Mouse (Mus musculus) mesoderm, embryonic 11.5 days (tissue): ENCODE measurements at regions not wholly inside any gene's neighbourhood (a gene's known extent, or its start where the extent isn't known, plus 50 kb on each side); places are given as distances from the start of the nearest gene placed in this dataset.
"Not testable (repeated sequence)": the region's sequence is repeated elsewhere in the genome, so short reads cannot be mapped to it uniquely, and the experiment has no call there.

Experiments
- DNase-seq: peaks from one replicate; pipeline ENCODE4 v3.0.0-alpha.2; 2012; ENCODE audit warnings: low read depth, low spot score

GRCm38 (mm10) chr17:4874459-4874858 is 119.7 kb upstream of the Arid1b start:
- no peak for DNase-seq

GRCm38 (mm10) chr17:4875086-4876046 is 118.8 kb upstream of the Arid1b start:
- no peak for DNase-seq

GRCm38 (mm10) chr17:4876431-4876830 is 117.7 kb upstream of the Arid1b start:
- DNase-seq = no peak

- no peak for DNase-seq
Measured at GRCm38 (mm10) chr17:4881473-4881872, 112.7 kb upstream of the Arid1b start.

GRCm38 (mm10) chr17:4884083-4884482 is 110.0 kb upstream of the Arid1b start:
- DNase-seq = no peak

GRCm38 (mm10) chr17:4884761-4885160 is 109.4 kb upstream of the Arid1b start:
- DNase-seq = no peak

- not testable (repeated sequence) for DNase-seq
Measured at GRCm38 (mm10) chr17:4887331-4887730, 106.8 kb upstream of the Arid1b start.

- no peak for DNase-seq
Measured at GRCm38 (mm10) chr17:4889577-4889976, 104.6 kb upstream of the Arid1b start.

- DNase-seq = no peak
Measured at GRCm38 (mm10) chr17:4890131-4890530, 104.0 kb upstream of the Arid1b start.

GRCm38 (mm10) chr17:4891576-4891975 is 102.6 kb upstream of the Arid1b start:
- DNase-seq = no peak

GRCm38 (mm10) chr17:4894756-4895330 is 99.3 kb upstream of the Arid1b start:
- DNase-seq = not testable (repeated sequence)

- DNase-seq = no peak
Measured at GRCm38 (mm10) chr17:4903129-4903528, 91.0 kb upstream of the Arid1b start.

GRCm38 (mm10) chr17:4906504-4906903 is 87.6 kb upstream of the Arid1b start:
- no peak for DNase-seq

- peak; percentile 80 for DNase-seq
Measured at GRCm38 (mm10) chr17:4907181-4907752, 86.9 kb upstream of the Arid1b start.

GRCm38 (mm10) chr17:4907841-4908571 is 86.1 kb upstream of the Arid1b start:
- peak; percentile 91 for DNase-seq

- DNase-seq = no peak
Measured at GRCm38 (mm10) chr17:4908572-4908965, 85.6 kb upstream of the Arid1b start.

- no peak for DNase-seq
Measured at GRCm38 (mm10) chr17:4910182-4910581, 84.0 kb upstream of the Arid1b start.

- no peak for DNase-seq
Measured at GRCm38 (mm10) chr17:4913001-4913400, 81.1 kb upstream of the Arid1b start.

GRCm38 (mm10) chr17:4919866-4920495 is 74.2 kb upstream of the Arid1b start:
- no peak for DNase-seq

- no peak for DNase-seq
Measured at GRCm38 (mm10) chr17:4921121-4921520, 73.0 kb upstream of the Arid1b start.

GRCm38 (mm10) chr17:4928631-4929030 is 65.5 kb upstream of the Arid1b start:
- no peak for DNase-seq
